Mouse (Mus musculus) hindbrain, embryonic 10.5 days (tissue): ENCODE data around the gene Sike1. TPM values are rescaled to one million over a fixed set of nuclear protein-coding genes. Genes with fewer than 3 reads are reported as not detected.

ENCODE experiments used
- DNase-seq: peaks from one replicate; pipeline ENCODE4 v3.0.0-alpha.2; 2017; ENCODE audit warnings: low spot score
- H3K27ac ChIP-seq: fragments of 300-500 bp; sonication (generic); 2 replicates; pipeline ENCODE4 v1.5.1; 2016; ENCODE audit warnings: mild to moderate bottlenecking, moderate library complexity
- H3K27me3 ChIP-seq: fragments of 300-500 bp; sonication (generic); 2 replicates; pipeline ENCODE4 v1.6.1; 2016; ENCODE audit warnings: mild to moderate bottlenecking; ENCODE audit not compliant: poor library complexity, insufficient read depth, severe bottlenecking
- H3K36me3 ChIP-seq: fragments of 300-500 bp; sonication (generic); 2 replicates; pipeline ENCODE4 v1.6.1; 2016; ENCODE audit warnings: mild to moderate bottlenecking, moderate library complexity
- H3K4me1 ChIP-seq: fragments of 300-500 bp; sonication (generic); replicated peaks from 2 replicates; pipeline ENCODE4 v1.6.1; 2016; ENCODE audit warnings: mild to moderate bottlenecking
- H3K4me3 ChIP-seq: fragments of 300-500 bp; sonication (generic); 2 replicates; pipeline ENCODE4 v1.5.1; 2016; ENCODE audit warnings: mild to moderate bottlenecking, moderate library complexity
- H3K9me3 ChIP-seq: fragments of 300-500 bp; sonication (generic); 2 replicates; pipeline ENCODE4 v1.6.1; 2016; ENCODE audit warnings: mild to moderate bottlenecking, moderate library complexity
- whole genome bisulfite sequencing: fragments of 180-500 bp; shearing (Covaris S2); methylation state at CpG from one replicate; pipeline ENCODE4 v1.1.7; 2016; 5-methylcytosine and 5-hydroxymethylcytosine counted together
- polyA plus RNA-seq: library from polyadenylated mRNA; unstranded; fragments of >200 nt; fragmentation: Nextera tagmentation; extraction: Ambion mirVana; gene quantifications from 2 replicates; pipeline ENCODE4 v1.2.1, GENCODE M21; 2016

Sike1 gene
- polyA plus RNA-seq, 1 experiment from 2014 or later = 77.5 TPM

DNA sequence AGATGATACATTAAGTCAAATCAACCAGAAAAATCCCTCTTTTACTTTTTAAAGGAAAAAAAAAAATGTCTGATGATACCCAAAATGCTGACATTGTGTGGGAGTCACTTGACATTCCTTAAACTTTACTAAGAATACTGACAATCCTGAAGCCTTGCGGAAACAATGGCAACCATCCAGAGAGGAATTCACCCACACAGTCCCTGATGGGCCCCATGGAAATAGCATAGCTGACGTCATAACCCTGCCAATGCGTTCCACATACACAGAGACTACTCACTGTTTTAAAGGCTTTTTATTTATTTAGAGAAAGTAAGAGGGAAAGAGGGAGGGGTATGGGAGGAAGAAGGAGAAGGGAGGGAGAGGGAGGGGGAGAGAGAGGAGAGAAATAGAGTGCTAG, 2.6 kb upstream of the Sike1 start:
- H3K9me3 ChIP-seq = no peaks in the 10 kb centered on the region
- H3K36me3 ChIP-seq = peaks cover 10% of the 10 kb centered on the region
- no peak overlapping the region for H3K4me3 ChIP-seq
- H3K27ac ChIP-seq = no peak overlapping the region
- DNase-seq = no peak
- H3K4me1 ChIP-seq = peaks cover 22% of the 10 kb centered on the region
- H3K27me3 ChIP-seq = no peaks in the 10 kb centered on the region
- 66% methylated on average over 3 of the region's 3 CpGs for WGBS

DNA sequence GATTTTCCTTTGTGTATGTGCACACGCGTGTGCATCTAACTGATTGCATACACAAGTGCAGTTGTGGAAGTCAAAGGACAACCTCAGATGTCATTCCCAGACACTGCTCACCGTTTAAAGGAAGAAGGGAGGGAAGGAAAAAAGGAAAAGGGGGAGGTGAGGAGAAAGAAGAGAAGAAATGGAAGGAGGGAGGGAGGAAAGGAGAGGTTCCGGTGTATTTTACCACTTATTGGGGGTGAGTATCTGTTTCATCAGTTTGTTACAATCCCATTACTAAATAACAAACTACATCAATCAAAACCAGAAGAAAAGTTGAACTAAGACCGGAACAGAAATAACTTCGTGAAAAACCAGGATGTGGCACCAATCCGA, 289 bp upstream of the Sike1 start:
- whole genome bisulfite sequencing = 56% methylated on average over 7 of the region's 7 CpGs

DNA sequence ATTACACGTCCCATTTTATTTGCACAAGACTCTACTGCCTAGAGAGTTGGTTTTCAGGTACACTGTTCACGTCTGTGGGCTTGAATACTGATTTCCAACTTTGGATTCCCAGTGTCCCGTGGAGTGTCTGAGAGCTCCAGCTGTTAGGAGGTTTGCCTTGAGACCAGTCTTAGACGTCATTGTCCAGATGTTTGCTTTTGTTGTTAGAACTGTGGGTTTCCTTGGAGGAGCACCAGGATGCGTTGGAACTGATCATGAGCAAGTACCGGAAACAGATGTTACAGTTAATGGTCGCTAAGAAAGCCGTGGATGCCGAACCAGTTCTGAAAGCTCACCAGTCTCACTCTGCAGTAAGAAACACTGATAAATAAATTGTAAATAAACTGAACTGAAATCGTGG, 1.5 kb downstream of the Sike1 start:
- peaks cover 22% of the 10 kb centered on the region for H3K4me1 ChIP-seq
- H3K4me3 ChIP-seq = no peak overlapping the region
- 85% methylated on average over 10 of the region's 10 CpGs for WGBS
- 0 out of 2 replicates have a peak, but pooled peaks cover 9% of the 10 kb centered on the region for H3K9me3 ChIP-seq
- no peak for DNase-seq
- H3K27ac ChIP-seq = no peak overlapping the region
- H3K36me3 ChIP-seq = peaks cover 51% of the 10 kb centered on the region
- H3K27me3 ChIP-seq = no peaks in the 10 kb centered on the region

More for the DNA sequence above, 289 bp upstream of the Sike1 start:
- peak overlapping the region; percentile 94 for H3K27ac ChIP-seq
- DNase-seq = no peak
- peaks cover 22% of the 10 kb centered on the region for H3K4me1 ChIP-seq
- peaks cover 33% of the 10 kb centered on the region for H3K36me3 ChIP-seq
- H3K4me3 ChIP-seq = peak overlapping the region; percentile 83
- H3K27me3 ChIP-seq = no peaks in the 10 kb centered on the region
- 0 out of 2 replicates have a peak, but pooled peaks cover 6% of the 10 kb centered on the region for H3K9me3 ChIP-seq

DNA sequence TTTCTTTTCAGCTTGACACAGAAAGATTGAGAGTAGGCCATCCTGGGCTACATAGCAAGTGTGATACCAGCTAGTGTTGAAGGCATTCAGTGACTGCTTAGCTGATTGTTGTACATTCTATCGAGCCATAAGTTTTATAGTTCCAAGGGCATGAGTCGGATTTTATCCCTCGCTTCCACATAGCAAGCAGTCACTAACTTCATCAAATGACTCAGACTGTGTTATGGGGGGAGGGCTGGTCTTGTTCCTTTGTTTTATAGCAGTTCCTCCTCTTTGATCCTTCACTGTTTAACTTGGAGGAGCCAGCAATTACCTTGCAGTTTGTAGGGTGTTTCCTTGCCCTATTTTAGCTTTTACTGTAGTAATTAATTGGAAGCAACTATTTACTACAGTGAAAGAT, 2.1 kb downstream of the Sike1 start:
- 91% methylated on average over 3 of the region's 3 CpGs for WGBS
- Histone ChIP-seq H3K27ac (no peak overlapping the region), H3K36me3 (peaks cover 57% of the 10 kb centered on the region), H3K4me1 (peaks cover 22% of the 10 kb centered on the region), H3K4me3 (no peak overlapping the region), H3K27me3 (no peaks in the 10 kb centered on the region), H3K9me3 (0 out of 2 replicates have a peak, but pooled peaks cover 9% of the 10 kb centered on the region)
- DNase-seq = no peak

DNA sequence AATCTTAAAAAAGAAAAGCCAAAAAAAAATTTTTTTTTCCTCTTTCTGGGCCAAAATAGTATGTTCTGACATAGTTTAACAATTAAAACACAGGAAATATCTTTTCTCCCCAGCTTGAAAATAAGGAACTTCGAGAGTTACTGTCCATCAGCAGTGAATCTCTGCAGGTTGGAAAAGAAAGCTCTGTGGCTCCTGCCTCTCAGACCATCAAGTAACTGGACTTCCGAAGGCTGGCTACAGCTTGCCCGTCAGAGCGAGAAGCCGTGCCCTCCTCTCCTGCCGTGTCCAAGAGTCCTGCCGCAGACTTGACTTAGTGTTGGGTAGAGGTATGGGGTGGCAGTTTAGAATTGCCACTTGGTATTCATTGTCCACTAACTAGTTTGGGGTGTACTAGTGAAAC, 6.1 kb downstream of the Sike1 start:
- Histone ChIP-seq H3K27me3 (no peaks in the 10 kb centered on the region), H3K4me1 (peaks cover 5% of the 10 kb centered on the region), H3K9me3 (0 out of 2 replicates have a peak, but pooled peaks cover 9% of the 10 kb centered on the region), H3K4me3 (no peak overlapping the region), H3K36me3 (peaks cover 91% of the 10 kb centered on the region), H3K27ac (no peak overlapping the region)
- DNase-seq = no peak
- WGBS = 95% methylated on average over 7 of the region's 7 CpGs

DNA sequence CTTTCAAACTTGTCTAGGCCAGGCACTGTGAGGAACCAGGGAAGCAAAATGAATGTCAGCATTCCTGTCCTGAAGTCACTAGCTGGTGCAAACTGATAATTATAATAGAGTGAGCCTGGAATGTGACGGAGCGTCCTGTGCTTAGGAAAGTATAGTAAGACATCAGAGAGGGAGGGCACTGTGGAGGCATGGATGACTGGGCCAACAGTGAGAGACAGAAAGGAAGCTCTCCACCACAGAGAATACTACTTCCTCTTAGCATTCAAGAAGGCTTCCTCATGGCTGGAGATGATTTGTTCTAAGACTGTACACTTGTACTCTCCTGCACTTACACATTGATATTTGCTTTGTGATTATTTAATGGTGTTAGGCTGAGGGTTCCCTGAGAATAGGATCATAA, 21.8 kb downstream of the Sike1 start:
- DNase-seq = no peak
- Histone ChIP-seq H3K36me3 (no peaks in the 10 kb centered on the region), H3K4me3 (no peak overlapping the region), H3K27ac (no peak overlapping the region), H3K27me3 (no peaks in the 10 kb centered on the region), H3K4me1 (peaks cover 10% of the 10 kb centered on the region), H3K9me3 (no peaks in the 10 kb centered on the region)
- WGBS = 70% methylated on average over 2 of the region's 2 CpGs

DNA sequence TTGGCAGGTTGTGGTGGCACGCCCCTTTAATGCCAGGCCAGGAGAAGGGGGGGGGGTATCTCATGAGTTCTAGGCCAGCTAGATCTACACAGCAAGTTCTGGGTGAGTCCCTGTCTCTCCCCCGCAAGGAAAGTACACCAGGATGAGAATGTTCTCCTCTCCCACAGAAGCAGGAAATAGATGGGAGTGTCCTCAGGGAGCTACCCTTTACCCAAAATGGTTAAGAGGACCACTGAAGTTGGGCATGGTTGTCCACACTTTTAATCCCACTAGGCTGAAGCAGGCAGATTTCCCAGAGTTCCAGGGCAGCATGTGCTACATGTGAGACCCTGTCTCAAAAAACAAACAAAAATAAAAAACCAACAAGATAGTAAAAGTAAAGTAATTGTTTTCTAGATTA, 24.0 kb downstream of the Sike1 start:
- Histone ChIP-seq H3K27ac (peak overlapping the region; percentile 100; the same call in 1 of the 2 replicates), H3K4me3 (peak overlapping the region; percentile 92), H3K36me3 (peaks cover 6% of the 10 kb centered on the region), H3K27me3 (no peaks in the 10 kb centered on the region), H3K9me3 (no peaks in the 10 kb centered on the region), H3K4me1 (peaks cover 12% of the 10 kb centered on the region)
- 95% methylated on average over 2 of the region's 2 CpGs for WGBS
- DNase-seq = no peak

DNA sequence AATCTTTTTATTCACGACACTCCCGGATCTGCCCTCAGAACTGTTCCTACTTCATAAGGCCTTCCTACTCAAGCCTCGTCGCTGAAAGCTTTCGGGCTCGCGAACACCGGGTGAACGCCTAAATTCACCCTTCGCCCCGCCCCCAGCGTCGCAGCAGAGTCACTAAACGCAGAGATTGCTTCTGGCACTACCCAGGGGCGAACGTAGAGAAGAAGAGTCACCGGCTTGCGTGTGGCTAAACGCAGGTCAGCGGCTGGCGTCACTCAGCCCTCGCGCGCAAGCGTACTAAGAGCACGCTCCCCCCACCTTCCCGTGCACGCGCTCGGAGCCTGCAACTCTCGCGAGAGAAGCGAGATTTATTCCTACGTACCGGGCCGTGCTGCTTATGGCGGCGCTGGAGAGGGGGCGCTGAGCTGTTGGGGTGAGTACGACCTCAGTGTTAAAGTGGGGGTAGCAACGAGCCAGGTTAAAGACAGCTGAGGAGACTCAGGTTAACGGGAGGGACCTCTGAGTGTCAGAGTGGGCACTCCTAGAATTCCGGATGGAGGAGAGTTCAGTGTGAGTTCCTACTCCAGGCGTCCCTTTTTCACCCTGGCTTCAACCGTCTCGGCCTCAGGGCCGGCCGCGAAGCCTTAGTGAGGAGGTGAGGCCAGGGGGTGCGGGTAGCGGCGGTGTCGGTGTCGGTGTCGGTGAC, 24.9 kb downstream of the Sike1 start, which contains the start of gene Csde1:
Gene Csde1, plus strand, starts transcription at position 178 of the 694 bp plus-strand sequence.
- peak; percentile 96 for DNase-seq
- Histone ChIP-seq H3K27ac (peak within 1 kb of the TSS; percentile 100), H3K4me1 (peaks cover 12% of the 10 kb centered on the region), H3K36me3 (peaks cover 15% of the 10 kb centered on the region), H3K4me3 (peak within 1 kb of the TSS; percentile 92), H3K27me3 (no peaks in the 10 kb centered on the region), H3K9me3 (no peaks in the 10 kb centered on the region)
- under 1% methylated on average over 55 of the region's 55 CpGs for WGBS

DNA sequence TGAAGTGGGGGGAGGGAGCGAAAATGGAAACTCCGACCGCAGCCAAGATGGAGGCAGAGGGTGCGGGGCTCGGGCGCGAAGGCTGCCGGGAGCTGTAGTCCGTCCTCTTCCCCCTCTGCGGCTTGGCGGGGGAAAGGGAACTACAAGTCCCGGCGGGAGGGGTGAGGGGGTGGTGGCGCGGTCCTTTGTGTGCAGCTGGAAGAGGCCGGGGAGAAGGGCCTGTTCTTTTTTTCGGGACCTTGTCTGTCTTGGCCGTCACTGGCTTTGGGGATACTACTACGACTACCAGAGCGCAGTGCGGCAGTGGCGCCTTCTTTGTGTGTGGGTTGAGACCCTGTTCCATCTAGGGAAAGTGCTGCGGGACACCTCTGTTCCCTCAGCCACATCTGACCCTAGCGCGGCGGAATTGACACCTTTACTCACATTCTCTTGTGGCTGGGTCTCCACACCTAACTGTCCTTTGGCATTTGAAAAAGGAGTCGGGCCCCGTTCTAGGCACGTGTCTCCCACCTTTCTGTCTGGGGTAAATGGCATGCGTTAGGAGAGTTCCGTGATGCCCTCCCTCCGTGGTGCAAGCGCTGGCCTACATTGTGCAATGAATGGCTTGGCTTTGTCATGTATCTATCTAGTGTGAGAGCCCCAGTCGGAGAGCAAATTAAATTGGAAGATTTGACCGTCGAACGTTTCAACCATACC, 25.6 kb downstream of the Sike1 start:
- WGBS = under 1% methylated on average over 37 of the region's 37 CpGs
- Histone ChIP-seq H3K36me3 (peaks cover 22% of the 10 kb centered on the region), H3K4me1 (peaks cover 12% of the 10 kb centered on the region), H3K27me3 (no peaks in the 10 kb centered on the region), H3K27ac (peak overlapping the region; percentile 100), H3K4me3 (peak overlapping the region; percentile 92), H3K9me3 (no peaks in the 10 kb centered on the region)
- DNase-seq = peak; percentile 92

DNA sequence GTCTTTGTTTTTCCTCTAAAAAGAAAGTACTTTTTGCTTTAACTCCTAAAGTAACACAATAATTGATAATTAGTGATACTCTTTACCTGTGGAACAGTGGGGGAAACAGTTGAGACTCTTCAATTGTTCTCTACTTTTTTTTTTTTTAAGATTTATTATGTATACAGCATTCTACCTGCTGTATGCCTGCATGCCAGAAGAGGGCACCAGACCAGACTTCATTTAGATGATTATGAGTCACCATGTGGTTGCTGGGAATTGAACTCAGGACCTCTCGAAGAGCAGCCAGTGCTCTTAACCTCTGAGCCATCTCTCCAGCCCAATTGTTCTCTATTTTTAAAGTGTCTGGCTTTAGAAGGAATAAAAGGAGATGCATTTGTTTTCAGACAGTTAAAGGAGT, 30.7 kb downstream of the Sike1 start:
- WGBS = 97% methylated on average over 1 of the region's 1 CpGs
- Histone ChIP-seq H3K4me3 (no peak overlapping the region), H3K27me3 (no peaks in the 10 kb centered on the region), H3K4me1 (peaks cover 9% of the 10 kb centered on the region), H3K27ac (no peak overlapping the region), H3K36me3 (peaks cover 73% of the 10 kb centered on the region), H3K9me3 (no peaks in the 10 kb centered on the region)
- no peak for DNase-seq

DNA sequence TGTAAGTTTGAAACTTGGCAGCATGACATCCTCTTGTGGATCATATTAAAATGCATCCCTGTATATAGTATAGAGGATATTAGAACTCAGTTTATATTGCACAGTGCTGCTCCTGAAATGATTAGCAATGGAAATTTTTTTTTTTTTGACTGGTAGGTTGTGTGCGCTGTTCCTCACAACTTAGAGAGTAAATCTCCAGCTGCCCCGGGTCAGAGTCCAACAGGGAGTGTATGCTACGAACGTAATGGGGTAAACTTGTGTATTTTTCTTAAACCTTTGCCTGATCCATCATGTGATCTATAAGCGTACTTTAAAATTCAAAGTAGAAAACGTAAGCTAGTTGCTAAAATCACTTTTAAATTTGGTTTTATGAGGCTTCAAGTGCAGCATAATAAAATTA, 44.8 kb downstream of the Sike1 start:
- Histone ChIP-seq H3K4me3 (no peak overlapping the region), H3K4me1 (no peaks in the 10 kb centered on the region), H3K9me3 (no peaks in the 10 kb centered on the region), H3K36me3 (peaks cover 95% of the 10 kb centered on the region), H3K27ac (no peak overlapping the region), H3K27me3 (no peaks in the 10 kb centered on the region)
- 95% methylated on average over 6 of the region's 6 CpGs for WGBS
- DNase-seq = no peak

DNA sequence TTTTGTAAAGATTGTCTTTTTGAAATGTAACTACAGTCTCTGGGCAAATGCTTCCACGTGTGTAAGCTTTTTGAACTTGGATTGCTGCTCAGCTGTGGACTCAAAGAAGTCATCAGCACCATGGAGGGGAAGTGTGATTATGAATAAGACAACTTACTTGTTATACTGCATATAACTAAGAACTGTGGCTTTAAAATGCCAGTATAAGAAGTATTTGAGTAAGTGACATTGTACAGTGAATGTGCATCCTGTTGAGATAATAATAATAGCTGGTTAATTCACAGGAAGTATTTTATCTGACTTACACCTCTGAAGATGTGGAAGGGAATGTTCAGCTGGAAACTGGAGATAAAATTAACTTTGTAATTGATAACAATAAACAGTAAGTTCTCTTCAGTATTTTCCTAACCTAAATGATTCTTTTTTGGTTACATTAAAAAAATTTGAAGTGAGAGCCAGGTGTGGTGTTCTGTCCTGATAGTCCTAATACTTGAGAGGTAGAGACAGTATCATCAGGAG, 45.4 kb downstream of the Sike1 start:
- H3K27ac ChIP-seq = no peak overlapping the region
- peaks cover 95% of the 10 kb centered on the region for H3K36me3 ChIP-seq
- 89% methylated on average over 1 of the region's 1 CpGs for WGBS

DNA sequence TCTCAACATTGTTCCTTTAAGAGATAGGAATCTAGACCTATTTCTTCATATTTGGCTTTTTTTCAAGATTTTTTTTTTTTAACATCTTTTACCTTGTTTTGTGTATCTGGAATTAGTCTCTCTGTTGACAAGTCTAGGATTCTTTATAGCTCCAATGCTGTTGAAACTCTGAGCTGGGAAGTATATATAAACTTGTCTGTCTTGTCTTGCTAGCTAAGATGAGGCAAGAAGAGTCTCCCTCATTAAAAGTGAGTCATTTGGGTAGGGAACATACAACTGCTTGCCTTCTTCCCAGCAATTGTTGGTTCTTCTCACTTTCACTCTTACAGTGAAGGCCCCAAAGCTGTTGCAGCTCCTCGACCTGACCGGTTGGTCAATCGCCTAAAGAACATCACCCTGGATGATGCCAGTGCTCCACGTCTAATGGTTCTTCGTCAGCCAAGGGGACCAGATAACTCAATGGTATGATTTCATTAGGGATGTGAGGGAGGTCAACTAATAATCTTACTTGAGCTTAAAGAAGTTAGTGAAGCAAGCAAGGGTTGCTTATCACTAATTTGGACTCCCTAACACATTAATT, 60.6 kb downstream of the Sike1 start:
- H3K36me3 ChIP-seq = peaks cover 74% of the 10 kb centered on the region
- DNase-seq = no peak
- peaks cover 11% of the 10 kb centered on the region for H3K4me1 ChIP-seq
- no peaks in the 10 kb centered on the region for H3K27me3 ChIP-seq
- H3K4me3 ChIP-seq = no peak overlapping the region
- WGBS = 95% methylated on average over 5 of the region's 5 CpGs
- H3K27ac ChIP-seq = no peak overlapping the region
- no peaks in the 10 kb centered on the region for H3K9me3 ChIP-seq

More for the DNA sequence above, 45.4 kb downstream of the Sike1 start:
- Histone ChIP-seq H3K4me3 (no peak overlapping the region), H3K4me1 (no peaks in the 10 kb centered on the region), H3K27me3 (no peaks in the 10 kb centered on the region), H3K9me3 (no peaks in the 10 kb centered on the region)
- DNase-seq = no peak
